Mouse (Mus musculus) forelimb bud, embryonic 11.5 days (tissue): Measurements from ENCODE around the gene Ankrd11.
"Not testable (repeated sequence)": the region's sequence is repeated elsewhere in the genome, so short reads cannot be mapped to it uniquely, and the experiment has no call there.

ENCODE experiments used
- DNase-seq: peaks from one replicate; pipeline ENCODE4 v3.0.0-alpha.2; 2012; ENCODE audit warnings: low read depth, low spot score

Ankrd11 gene

GRCm38 (mm10) chr8:123042158-123042973 is at the start of gene Ankrd11:
TSS of gene Ankrd11 (minus strand) at chr8:123042277.
- DNase-seq = peak; percentile 100

- no peak for DNase-seq
These were observed 45.2 kb upstream of the Ankrd11 start for GRCm38 (mm10) chr8:123087289-123087688.

GRCm38 (mm10) chr8:123083610-123084009 is 41.5 kb upstream of the Ankrd11 start:
- no peak for DNase-seq

- no peak for DNase-seq
These were observed 40.9 kb upstream of the Ankrd11 start for GRCm38 (mm10) chr8:123082993-123083392.

- no peak for DNase-seq
These were observed 35.1 kb upstream of the Ankrd11 start for GRCm38 (mm10) chr8:123077213-123077612.

GRCm38 (mm10) chr8:123071176-123071575 is 29.1 kb upstream of the Ankrd11 start:
- no peak for DNase-seq

- peak; percentile 32 for DNase-seq
These were observed 24.1 kb upstream of the Ankrd11 start for GRCm38 (mm10) chr8:123066101-123066683.

GRCm38 (mm10) chr8:123065214-123066100 is 23.4 kb upstream of the Ankrd11 start:
- peak; percentile 97 for DNase-seq

- no peak for DNase-seq
These were observed 22.7 kb upstream of the Ankrd11 start for GRCm38 (mm10) chr8:123064809-123065213.

- no peak for DNase-seq
These were observed 22.0 kb upstream of the Ankrd11 start for GRCm38 (mm10) chr8:123064072-123064471.

GRCm38 (mm10) chr8:123062721-123063120 is 20.6 kb upstream of the Ankrd11 start, which contains the start of gene Spg7:
TSS of gene Spg7 (plus strand) at chr8:123062942.
- no peak for DNase-seq

GRCm38 (mm10) chr8:123051458-123051857 is 9.4 kb upstream of the Ankrd11 start:
- no peak for DNase-seq

GRCm38 (mm10) chr8:123048402-123048801 is 6.3 kb upstream of the Ankrd11 start:
- DNase-seq = no peak

- no peak for DNase-seq
These were observed 5.8 kb upstream of the Ankrd11 start for GRCm38 (mm10) chr8:123047827-123048226.

GRCm38 (mm10) chr8:123046706-123047105 is 4.6 kb upstream of the Ankrd11 start:
- DNase-seq = no peak

GRCm38 (mm10) chr8:123044743-123045425 is 2.8 kb upstream of the Ankrd11 start:
- DNase-seq = not testable (repeated sequence)

GRCm38 (mm10) chr8:123043941-123044340 is 1.9 kb upstream of the Ankrd11 start:
- DNase-seq = no peak

- no peak for DNase-seq
These were observed 1.0 kb upstream of the Ankrd11 start for GRCm38 (mm10) chr8:123042974-123043625.

GRCm38 (mm10) chr8:123041774-123042105 is 337 bp downstream of the Ankrd11 start:
- no peak for DNase-seq

- peak; percentile 65 for DNase-seq
These were observed 886 bp downstream of the Ankrd11 start for GRCm38 (mm10) chr8:123041008-123041773.
